Mouse (Mus musculus) small intestine, adult 2 months (tissue): Measurements from ENCODE around the gene Igsf11. TPM values are rescaled to one million over a fixed set of nuclear protein-coding genes. Genes with fewer than 3 reads are reported as not detected.
"Not testable (repeated sequence)": the region's sequence is repeated elsewhere in the genome, so short reads cannot be mapped to it uniquely, and the experiment has no call there.

Source experiments
- H3K27ac ChIP-seq: fragments of 200-500 bp; 2 replicates; pipeline ENCODE4 v1.5.1; 2012; ENCODE audit warnings: low read depth, low read length, control low read depth, inconsistent platforms; ENCODE audit not compliant: insufficient read depth
- H3K27me3 ChIP-seq: fragments of 200-500 bp; 2 replicates; pipeline ENCODE4 v1.6.1; 2012; ENCODE audit warnings: mild to moderate bottlenecking, moderate library complexity, low read length, inconsistent platforms; ENCODE audit not compliant: control insufficient read depth, insufficient read depth
- H3K36me3 ChIP-seq: fragments of 200-500 bp; 2 replicates; pipeline ENCODE4 v1.6.1; 2012; ENCODE audit warnings: mild to moderate bottlenecking, low read length, control low read depth, inconsistent platforms; ENCODE audit not compliant: control insufficient read depth, insufficient read depth
- H3K4me1 ChIP-seq: fragments of 200-500 bp; 2 replicates; pipeline ENCODE4 v1.6.1; 2012; ENCODE audit warnings: low read length, inconsistent platforms, mixed read lengths; ENCODE audit not compliant: control insufficient read depth, insufficient read depth, insufficient read length
- H3K4me3 ChIP-seq: fragments of 200-500 bp; 2 replicates; pipeline ENCODE4 v1.5.1; 2012; ENCODE audit warnings: low read depth, mild to moderate bottlenecking, control low read depth, inconsistent platforms, low read length, moderate library complexity
- CTCF ChIP-seq: fragments of 200-500 bp; IDR thresholded peaks from 2 replicates; pipeline ENCODE4 v1.5.1; 2012; ENCODE audit warnings: low read depth, mild to moderate bottlenecking, control low read depth, inconsistent platforms, low read length, moderate library complexity, mixed read lengths; ENCODE audit not compliant: insufficient replicate concordance, insufficient read length; ENCODE audit errors: extremely low read depth
- POLR2A ChIP-seq: fragments of 200-500 bp; IDR thresholded peaks from 2 replicates; pipeline ENCODE4 v1.6.1; 2012; ENCODE audit warnings: low read depth, mild to moderate bottlenecking, control low read depth, inconsistent platforms, low read length, moderate library complexity
- whole genome bisulfite sequencing: fragments of 180-500 bp; shearing (Covaris S2); methylation state at CpG from one replicate; pipeline ENCODE4 v1.1.7; 2018; 5-methylcytosine and 5-hydroxymethylcytosine counted together
- polyA plus RNA-seq: library from polyadenylated mRNA; depleted of rRNA; stranded (reverse); fragments of >200 nt; gene quantifications from 2 replicates; pipeline ENCODE4 v1.2.3, GENCODE M21; 2012

Igsf11 gene
- polyA plus RNA-seq, 1 experiment: 0.41 TPM

DNA sequence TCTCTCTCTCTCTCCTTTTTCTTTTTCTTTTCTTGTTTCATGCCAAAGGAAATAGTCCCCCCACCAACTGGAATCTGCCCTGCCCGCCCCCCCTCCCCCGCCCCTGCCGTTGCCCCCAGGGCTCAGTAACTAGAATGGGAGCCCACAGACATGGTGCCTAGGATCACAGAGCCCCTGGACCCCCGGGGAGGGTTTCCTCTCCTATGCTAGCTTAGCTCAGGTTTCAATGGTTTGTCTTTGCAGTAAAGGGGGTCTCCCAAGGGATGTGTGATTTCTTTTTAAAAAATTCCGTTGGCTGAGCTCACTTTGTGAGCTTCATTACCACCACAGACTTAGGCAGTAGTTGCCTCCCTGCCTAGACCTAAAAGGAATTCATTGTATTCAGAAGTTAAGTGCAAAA is 89.6 kb downstream of the Igsf11 start:
- no peaks in the 10 kb centered on the region for H3K4me1 ChIP-seq
- H3K27me3 ChIP-seq: no peaks in the 10 kb centered on the region
- 43% methylated on average over 5 of the region's 5 CpGs for WGBS
- no peak overlapping the region for H3K4me3 ChIP-seq
- H3K27ac ChIP-seq: no peak overlapping the region
- H3K36me3 ChIP-seq: no peaks in the 10 kb centered on the region
- no peak for TF ChIP-seq CTCF

DNA sequence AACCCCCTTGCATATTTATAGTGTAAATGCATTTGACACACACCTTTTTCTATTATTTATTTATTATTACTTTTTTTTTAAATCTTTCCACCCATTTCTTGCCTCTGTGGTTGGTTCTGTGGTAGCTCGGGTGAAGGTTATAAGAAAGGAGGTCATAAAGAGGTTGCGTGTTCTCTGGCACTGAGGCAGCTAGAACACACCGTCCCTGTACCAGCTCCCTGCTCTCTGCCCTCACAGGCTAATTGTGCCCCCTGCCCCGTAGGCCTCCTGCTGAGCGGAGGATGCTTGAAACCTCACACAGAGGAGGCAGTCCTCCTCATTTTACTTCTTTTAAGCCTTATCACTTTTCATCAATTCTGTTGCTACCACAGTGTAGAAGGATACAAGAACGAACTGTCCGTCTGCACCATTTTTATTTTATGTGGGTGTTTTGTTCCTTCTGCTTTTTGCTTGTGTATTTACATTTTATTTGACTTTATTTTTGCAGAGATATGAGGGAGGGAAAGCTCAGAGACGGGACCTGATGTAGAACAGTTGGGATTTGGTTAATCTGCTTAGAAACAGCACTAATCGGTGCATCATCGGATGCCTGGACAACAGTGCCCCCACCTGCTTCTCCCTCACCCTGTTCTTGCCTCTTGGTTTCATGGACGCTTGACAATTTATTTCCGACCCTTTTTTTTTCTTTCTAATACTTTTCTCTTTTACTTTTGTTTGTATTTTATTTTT is 90.2 kb downstream of the Igsf11 start:
- no peaks in the 10 kb centered on the region for H3K36me3 ChIP-seq
- TF ChIP-seq POLR2A: no peak
- TF ChIP-seq CTCF: no peak
- H3K27ac ChIP-seq: no peak overlapping the region
- H3K27me3 ChIP-seq: no peaks in the 10 kb centered on the region
- no peaks in the 10 kb centered on the region for H3K4me1 ChIP-seq
- WGBS: 62% methylated on average over 12 of the region's 12 CpGs
- no peak overlapping the region for H3K4me3 ChIP-seq

DNA sequence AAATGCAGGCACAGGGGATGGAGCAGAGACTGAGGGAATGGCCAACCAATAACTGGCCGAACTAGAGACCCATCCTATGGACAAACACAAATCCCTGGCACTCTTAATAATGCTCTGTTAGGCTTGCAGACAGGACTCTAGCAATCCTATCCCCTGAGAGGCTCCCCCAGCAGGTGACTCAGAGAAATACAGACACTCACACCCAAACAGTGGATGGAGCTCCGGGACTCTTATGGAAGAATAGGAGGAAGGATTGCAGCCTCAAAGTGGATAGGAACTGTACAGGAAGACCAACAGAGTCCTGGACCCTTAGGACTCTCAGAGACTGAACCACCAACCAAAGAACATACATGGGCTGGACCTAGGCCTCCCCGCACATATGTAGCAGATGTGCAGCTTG is 91.4 kb downstream of the Igsf11 start:
- not testable (repeated sequence) for H3K27me3 ChIP-seq, H3K36me3 ChIP-seq, H3K27ac ChIP-seq, H3K4me3 ChIP-seq, H3K4me1 ChIP-seq
- WGBS: 72% methylated on average over 3 of the region's 3 CpGs

DNA sequence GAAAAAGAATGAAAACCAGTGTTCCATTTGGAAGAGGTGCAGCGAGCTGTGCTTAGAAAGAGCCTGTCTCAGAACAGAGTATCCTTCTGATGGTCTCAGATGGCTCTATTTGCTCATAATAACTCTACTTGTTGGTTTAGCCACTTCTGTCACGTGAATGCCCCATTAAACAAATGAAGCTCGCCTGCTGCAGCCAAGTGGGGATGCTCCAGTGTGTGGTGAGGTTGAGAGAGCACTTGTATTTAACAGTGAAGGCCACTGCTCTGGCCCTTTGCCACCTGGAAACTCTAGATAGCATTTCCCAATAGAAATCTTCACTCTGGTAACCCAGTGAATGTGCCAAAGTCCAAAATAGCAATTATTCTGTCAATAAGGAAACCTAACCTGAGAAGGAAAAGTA is 92.9 kb downstream of the Igsf11 start:
- 20% methylated on average over 3 of the region's 3 CpGs for WGBS
- H3K4me1 ChIP-seq: no peaks in the 10 kb centered on the region
- no peak overlapping the region for H3K27ac ChIP-seq
- no peaks in the 10 kb centered on the region for H3K27me3 ChIP-seq
- H3K4me3 ChIP-seq: no peak overlapping the region
- TF ChIP-seq CTCF (no peak), POLR2A (no peak)
- no peaks in the 10 kb centered on the region for H3K36me3 ChIP-seq

DNA sequence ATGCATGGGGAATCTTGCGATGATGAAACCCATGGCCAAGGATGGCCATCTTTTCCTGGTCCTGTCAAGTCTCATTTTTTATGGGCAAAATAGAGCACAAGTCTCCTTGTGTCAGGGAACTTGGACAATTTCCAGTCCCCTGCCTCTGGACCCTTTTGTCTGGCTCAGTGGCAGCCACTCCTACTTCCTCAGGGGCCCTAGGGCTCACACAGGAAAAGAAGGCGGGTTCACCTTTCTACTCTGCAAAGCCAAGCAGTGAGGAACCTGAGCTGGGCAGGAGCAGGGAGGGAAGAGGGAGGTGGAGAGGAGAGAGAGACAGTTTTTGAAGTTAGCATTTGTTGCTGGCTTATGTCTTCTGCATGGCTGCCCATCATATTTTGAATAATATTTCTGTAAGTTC is 93.9 kb downstream of the Igsf11 start:
- TF ChIP-seq POLR2A: no peak
- no peak for TF ChIP-seq CTCF
- H3K36me3 ChIP-seq: no peaks in the 10 kb centered on the region
- no peaks in the 10 kb centered on the region for H3K4me1 ChIP-seq
- H3K27ac ChIP-seq: no peak overlapping the region
- no peak overlapping the region for H3K4me3 ChIP-seq
- H3K27me3 ChIP-seq: no peaks in the 10 kb centered on the region
- WGBS: 68% methylated on average over 2 of the region's 2 CpGs

DNA sequence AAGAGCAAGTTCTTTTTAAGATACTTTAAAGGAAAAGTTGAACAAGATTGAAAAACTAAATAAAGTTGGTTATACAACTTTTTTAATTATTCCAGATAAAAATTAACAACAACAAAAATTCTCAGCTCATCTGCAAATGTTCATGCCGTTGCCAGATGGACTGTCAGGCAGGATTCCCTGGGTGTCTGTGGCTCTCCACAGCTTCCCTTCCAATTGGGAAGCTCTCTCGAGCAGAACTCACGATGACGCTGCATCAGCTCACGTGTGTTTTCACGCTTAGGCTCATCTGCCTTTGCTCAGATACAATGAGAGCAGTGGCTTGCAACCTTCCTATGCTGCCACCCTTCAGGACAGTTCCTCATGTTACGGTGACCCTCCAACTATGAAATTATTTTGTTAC is 101.2 kb downstream of the Igsf11 start:
- no peaks in the 10 kb centered on the region for H3K27me3 ChIP-seq
- H3K4me1 ChIP-seq: no peaks in the 10 kb centered on the region
- no peak overlapping the region for H3K27ac ChIP-seq
- TF ChIP-seq POLR2A: no peak
- TF ChIP-seq CTCF: no peak
- H3K36me3 ChIP-seq: no peaks in the 10 kb centered on the region
- H3K4me3 ChIP-seq: no peak overlapping the region
- WGBS: 84% methylated on average over 7 of the region's 7 CpGs

DNA sequence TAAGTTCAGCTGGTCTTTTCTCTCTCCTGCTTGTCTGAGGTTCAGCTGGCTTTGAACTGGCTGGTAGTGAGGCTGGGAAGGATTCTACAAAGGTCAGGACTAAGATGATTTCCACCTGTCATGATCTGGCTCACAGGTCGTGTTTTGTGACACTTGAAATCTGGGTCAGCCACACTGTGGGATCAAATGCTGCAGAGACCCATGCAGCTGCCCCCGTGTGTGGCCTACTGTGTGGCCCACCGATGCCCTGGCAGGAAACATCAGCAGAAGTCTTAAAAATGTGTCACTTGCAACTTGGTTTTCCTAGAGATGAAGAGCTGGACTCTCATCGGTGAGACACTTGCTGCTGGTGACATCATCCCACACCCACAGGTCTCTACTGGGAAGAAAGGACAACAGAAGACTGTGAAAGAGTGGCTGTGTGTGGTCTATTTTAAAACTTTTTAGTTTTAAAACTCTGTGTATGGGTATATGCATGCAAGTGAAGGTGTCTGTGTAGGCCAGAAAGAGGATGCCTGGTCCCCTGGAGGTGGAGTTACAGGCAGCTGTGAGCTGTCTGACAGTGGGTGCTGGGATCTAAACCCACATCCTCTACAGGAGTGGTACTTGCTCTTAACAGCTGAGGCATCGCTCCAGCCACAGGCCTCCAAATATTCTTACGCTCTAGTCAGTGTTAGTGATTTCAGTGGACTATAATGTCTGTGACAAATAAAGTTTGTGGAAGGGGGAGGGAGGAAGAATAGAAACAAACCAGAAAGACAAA is 106.2 kb downstream of the Igsf11 start:
- Histone ChIP-seq H3K36me3 (no peaks in the 10 kb centered on the region), H3K4me3 (no peak overlapping the region), H3K4me1 (no peaks in the 10 kb centered on the region), H3K27ac (no peak overlapping the region), H3K27me3 (no peaks in the 10 kb centered on the region)
- 80% methylated on average over 6 of the region's 6 CpGs for WGBS
- TF ChIP-seq CTCF: no peak
- no peak for TF ChIP-seq POLR2A
